Mouse (Mus musculus) liver, postnatal 0 days (tissue): ENCODE results near the gene Prpf6. TPM values are rescaled to one million over a fixed set of nuclear protein-coding genes. Genes with fewer than 3 reads are reported as not detected.

Experiments
- ATAC-seq: fragments of 200-750 bp; cut with Nextera tagmentation; 2 replicates; pipeline ENCODE4 v1.8.0; 2017; ENCODE audit warnings: mild to moderate bottlenecking, moderate library complexity
- DNase-seq: peaks from one replicate; pipeline ENCODE4 v3.0.0-alpha.2; 2016
- H3K27ac ChIP-seq: fragments of 300-500 bp; sonication (generic); 2 replicates; pipeline ENCODE4 v1.5.1; 2014; ENCODE audit warnings: antibody characterized with exemption, moderate library complexity, mild to moderate bottlenecking, low read depth
- H3K27me3 ChIP-seq: fragments of 300-500 bp; sonication (generic); 2 replicates; pipeline ENCODE4 v1.6.1; 2014; ENCODE audit warnings: low read length, control low read depth, mixed read lengths; ENCODE audit not compliant: insufficient read depth
- H3K36me3 ChIP-seq: fragments of 300-500 bp; sonication (generic); replicated peaks from 2 replicates; pipeline ENCODE4 v1.6.1; 2014; ENCODE audit warnings: mild to moderate bottlenecking, control low read depth, low read length, moderate library complexity, mixed read lengths; ENCODE audit not compliant: insufficient read depth
- H3K4me1 ChIP-seq: fragments of 300-500 bp; sonication (generic); 2 replicates; pipeline ENCODE4 v1.6.1; 2014; ENCODE audit warnings: antibody characterized with exemption, mild to moderate bottlenecking, control low read depth; ENCODE audit not compliant: insufficient read depth
- H3K4me2 ChIP-seq: fragments of 300-500 bp; sonication (generic); 2 replicates; pipeline ENCODE4 v1.6.1; 2014; ENCODE audit warnings: low read depth, mild to moderate bottlenecking, low read length, moderate library complexity, mixed read lengths
- H3K4me3 ChIP-seq: fragments of 300-500 bp; sonication (generic); 2 replicates; pipeline ENCODE4 v1.5.1; 2014; ENCODE audit warnings: low read depth, low read length
- H3K9ac ChIP-seq: fragments of 300-500 bp; sonication (generic); replicated peaks from 2 replicates; pipeline ENCODE4 v1.6.1; 2014; ENCODE audit warnings: mild to moderate bottlenecking, moderate library complexity
- H3K9me3 ChIP-seq: fragments of 300-500 bp; sonication (generic); 2 replicates; pipeline ENCODE4 v1.6.1; 2016; ENCODE audit warnings: mild to moderate bottlenecking, control low read depth, low read length, mixed read lengths
- CTCF ChIP-seq: sonication (generic); IDR thresholded peaks from 2 replicates; pipeline ENCODE4 v1.5.1; 2016; ENCODE audit warnings: antibody characterized with exemption, low read depth
- EP300 ChIP-seq: IDR thresholded peaks from 2 replicates; pipeline ENCODE4 v1.6.1; 2016; ENCODE audit warnings: antibody characterized with exemption, low read depth, mild to moderate bottlenecking
- WGBS: fragments of 180-500 bp; shearing (Covaris S2); extraction: QIAGEN DNeasy Blood & Tissue Kit; methylation state at CpG from one replicate; pipeline ENCODE4 v1.1.7; 2014; ENCODE audit not compliant: insufficient replicate concordance; 5-methylcytosine and 5-hydroxymethylcytosine counted together
- polyA plus RNA-seq: library from polyadenylated mRNA; unstranded; fragments of >200 nt; fragmentation: Nextera tagmentation; extraction: Ambion mirVana; gene quantifications from 2 replicates; pipeline ENCODE4 v1.2.1, GENCODE M21; 2015

Gene Prpf6
- polyA plus RNA-seq, 1 experiment from 2014 or later: 17.5 TPM

DNA sequence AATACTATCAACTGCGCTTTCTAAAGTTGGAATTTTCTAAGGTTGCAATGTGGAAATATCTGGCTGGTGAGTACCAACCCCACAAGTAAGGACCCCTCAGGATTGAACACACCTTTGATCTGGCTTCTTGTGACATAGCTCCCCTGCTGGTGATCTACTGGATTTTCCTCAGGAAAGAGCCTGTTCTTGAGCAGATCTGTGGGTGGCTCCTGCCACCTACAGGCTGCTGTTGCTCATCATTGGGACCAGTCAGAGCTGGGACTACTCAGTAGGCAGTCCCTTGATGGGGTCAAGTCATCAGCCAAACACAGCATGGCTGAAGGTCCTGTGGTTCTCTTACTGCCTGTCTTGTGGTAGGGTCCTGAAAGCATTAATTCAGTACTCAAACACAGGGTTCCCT lies 87.1 kb downstream of the Prpf6 start:
- H3K36me3 ChIP-seq: no peaks in the 10 kb centered on the region
- TF ChIP-seq CTCF (peak; percentile 98), EP300 (no peak)
- peaks cover 17% of the 10 kb centered on the region for H3K4me1 ChIP-seq
- WGBS: 44% methylated on average over 1 of the region's 1 CpGs
- no peaks in the 10 kb centered on the region for H3K9me3 ChIP-seq
- DNase-seq (peak; percentile 79), ATAC-seq (peak; percentile 73)
- H3K4me3 ChIP-seq: no peak overlapping the region
- H3K4me2 ChIP-seq: no peak overlapping the region
- no peak overlapping the region for H3K27ac ChIP-seq
- 0 out of 2 replicates have a peak, but pooled peaks cover 3% of the 10 kb centered on the region for H3K27me3 ChIP-seq
- H3K9ac ChIP-seq: no peak overlapping the region

DNA sequence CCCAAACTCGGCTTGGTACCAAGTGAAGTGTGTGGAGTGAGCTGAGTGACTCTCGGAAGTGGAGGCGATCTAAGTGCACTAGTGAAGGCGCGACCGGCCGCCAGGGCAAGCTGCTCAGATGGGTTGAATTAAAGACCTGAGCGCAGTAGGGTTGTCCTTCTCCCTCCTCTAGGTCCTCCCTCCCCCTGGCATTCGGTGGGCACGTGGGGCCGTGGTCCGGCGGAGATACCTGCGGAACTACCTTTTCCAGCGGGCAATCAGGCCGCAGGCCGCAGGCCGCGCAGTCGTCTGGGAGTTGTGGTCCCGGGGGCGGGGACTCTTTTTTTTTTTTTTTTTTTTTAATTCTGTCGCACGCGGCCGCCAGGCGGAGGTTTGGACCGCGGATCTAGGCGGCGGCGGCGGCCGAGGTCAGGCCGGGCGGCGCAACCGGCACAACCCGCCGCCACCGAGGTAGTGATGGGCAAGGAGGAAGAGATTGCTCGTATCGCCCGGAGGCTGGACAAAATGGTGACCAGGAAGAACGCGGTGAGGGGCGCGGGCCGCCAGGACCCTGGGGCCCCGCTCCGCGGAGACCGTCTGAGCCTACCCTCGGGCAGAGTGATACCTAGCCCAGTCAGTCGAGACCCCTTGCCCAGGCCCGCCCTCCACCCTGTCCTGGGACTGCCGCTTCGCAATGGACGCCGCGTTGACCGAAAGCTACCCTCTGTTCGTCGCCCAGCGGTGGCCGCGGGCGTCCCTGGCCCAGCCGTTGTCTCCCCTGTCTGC lies 88.5 kb downstream of the Prpf6 start, which contains the start of gene Tcea2:
Gene Tcea2 (plus strand): TSS at position 360 of the 765 bp plus-strand sequence.
- WGBS: 0% methylated on average over 58 of the region's 69 CpGs
- H3K9ac ChIP-seq: peak within 1 kb of the TSS; percentile 73
- H3K27ac ChIP-seq: 0 out of 2 replicates have a peak within 1 kb of the TSS, but pooled peaks have one; percentile 48
- H3K9me3 ChIP-seq: no peaks in the 10 kb centered on the region
- H3K4me3 ChIP-seq: peak within 1 kb of the TSS; percentile 68
- 0 out of 2 replicates have a peak, but pooled peaks cover under 1% of the 10 kb centered on the region for H3K27me3 ChIP-seq
- peak; percentile 21 for TF ChIP-seq CTCF
- no peak for TF ChIP-seq EP300
- peak within 1 kb of the TSS; percentile 97 for H3K4me2 ChIP-seq
- DNase-seq: peak; percentile 73
- H3K4me1 ChIP-seq: peaks cover 17% of the 10 kb centered on the region
- no peaks in the 10 kb centered on the region for H3K36me3 ChIP-seq
- ATAC-seq: peak; percentile 62

DNA sequence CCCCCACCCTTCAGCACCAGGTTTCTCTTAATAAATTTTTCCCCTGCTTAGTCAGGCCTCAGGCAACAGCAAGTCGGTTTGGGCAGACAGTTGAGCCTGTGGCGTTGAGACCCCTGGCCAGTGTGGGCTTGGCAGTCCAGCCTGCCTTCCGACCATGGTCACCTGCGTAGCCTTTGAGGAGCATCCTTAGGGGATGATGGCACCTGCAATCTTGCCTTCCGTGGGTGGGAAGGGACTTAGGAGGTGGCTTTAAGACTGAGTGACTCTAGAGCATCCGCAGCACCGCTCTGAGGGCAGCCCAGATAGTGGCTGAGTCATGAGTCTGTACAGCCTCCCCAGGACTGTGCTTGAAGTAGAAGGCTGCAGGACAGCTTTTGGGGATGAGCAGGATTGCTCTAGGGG lies 89.0 kb downstream of the Prpf6 start:
- ATAC-seq (peak; percentile 6; the same call in 1 of the 2 replicates), DNase-seq (no peak)
- Histone ChIP-seq H3K4me2 (peak overlapping the region; percentile 97), H3K27ac (no peak overlapping the region), H3K36me3 (no peaks in the 10 kb centered on the region), H3K4me1 (peaks cover 11% of the 10 kb centered on the region), H3K9ac (peak overlapping the region; percentile 73), H3K27me3 (no peaks in the 10 kb centered on the region), H3K9me3 (no peaks in the 10 kb centered on the region), H3K4me3 (peak overlapping the region; percentile 68)
- whole genome bisulfite sequencing: 18% methylated on average over 7 of the region's 7 CpGs
- no peak for TF ChIP-seq EP300
- no peak for TF ChIP-seq CTCF

- Histone ChIP-seq H3K27ac (no peak overlapping the region), H3K9me3 (no peaks in the 10 kb centered on the region), H3K4me3 (no peak overlapping the region), H3K4me1 (peaks cover 9% of the 10 kb centered on the region), H3K36me3 (peaks cover 6% of the 10 kb centered on the region; the same call in 1 of the 2 replicates), H3K4me2 (no peak overlapping the region), H3K27me3 (no peaks in the 10 kb centered on the region), H3K9ac (no peak overlapping the region)
- DNase-seq (peak; percentile 10), ATAC-seq (no peak)
- TF ChIP-seq CTCF: no peak
- no peak for TF ChIP-seq EP300
- 43% methylated on average over 1 of the region's 1 CpGs for WGBS
Observed at GRCm38 (mm10) chr2:181681978-181682377, 90.3 kb downstream of the Prpf6 start.

GRCm38 (mm10) chr2:181683381-181683780 lies 91.7 kb downstream of the Prpf6 start:
- no peak for ATAC-seq
- no peaks in the 10 kb centered on the region for H3K9me3 ChIP-seq
- no peak overlapping the region for H3K27ac ChIP-seq
- no peaks in the 10 kb centered on the region for H3K27me3 ChIP-seq
- H3K36me3 ChIP-seq: peaks cover 15% of the 10 kb centered on the region
- DNase-seq: no peak
- H3K4me3 ChIP-seq: no peak overlapping the region
- H3K4me1 ChIP-seq: peaks cover 9% of the 10 kb centered on the region
- WGBS: 67% methylated on average over 4 of the region's 4 CpGs
- H3K9ac ChIP-seq: no peak overlapping the region
- TF ChIP-seq CTCF (no peak), EP300 (no peak)
- no peak overlapping the region for H3K4me2 ChIP-seq

GRCm38 (mm10) chr2:181684713-181685112 lies 93.0 kb downstream of the Prpf6 start:
- no peak for TF ChIP-seq CTCF
- 44% methylated on average over 1 of the region's 1 CpGs for WGBS
- no peak overlapping the region for H3K27ac ChIP-seq
- peaks cover 8% of the 10 kb centered on the region for H3K4me1 ChIP-seq
- H3K4me3 ChIP-seq: no peak overlapping the region
- no peaks in the 10 kb centered on the region for H3K27me3 ChIP-seq
- DNase-seq: no peak
- H3K9me3 ChIP-seq: no peaks in the 10 kb centered on the region
- peaks cover 15% of the 10 kb centered on the region for H3K36me3 ChIP-seq
- no peak for ATAC-seq
- H3K4me2 ChIP-seq: no peak overlapping the region
- no peak overlapping the region for H3K9ac ChIP-seq
